Mouse (Mus musculus): ENCODE measurements around the gene Rpp38. TPM values are rescaled to one million over a fixed set of nuclear protein-coding genes. Genes with fewer than 3 reads are reported as not detected.

Gene Rpp38
- 10.4 and 13.3 TPM in 2 replicates for polyA plus RNA-seq (2015; fragmentation: Nextera tagmentation; extraction: Ambion mirVana)

GRCm38 (mm10) chr2:3332484-3333242 is at the start of gene Rpp38:
Rpp38 (minus strand) TSS chr2:3332643.
- peaks cover 18% of the 10 kb centered on the region for H3K4me1 ChIP-seq (ENCODE audit: control insufficient read depth, insufficient read depth, low read depth, low read length)
- under 1% methylated on average over 43 of the region's 45 CpGs for WGBS

GRCm38 (mm10) chr2:3365127-3365526 is 32.7 kb upstream of the Rpp38 start:
- 61% methylated on average over 4 of the region's 4 CpGs for WGBS
- ATAC-seq: no peak
- Histone ChIP-seq H3K36me3 (ENCODE audit: control insufficient read depth, insufficient read depth, low read length) (no peaks in the 10 kb centered on the region), H3K27ac (ENCODE audit: low read depth, low read length) (no peak overlapping the region), H3K4me2 (ENCODE audit: low read length) (no peak overlapping the region), H3K4me1 (ENCODE audit: control insufficient read depth, insufficient read depth, low read depth, low read length) (no peaks in the 10 kb centered on the region), H3K9ac (ENCODE audit: low read depth, low read length) (no peak overlapping the region), H3K4me3 (ENCODE audit: low read length) (no peak overlapping the region), H3K9me3 (ENCODE audit: control insufficient read depth, low read length) (no peaks in the 10 kb centered on the region), H3K27me3 (replicated peaks; ENCODE audit: control insufficient read depth, insufficient read depth, low read length) (no peaks in the 10 kb centered on the region)

More at GRCm38 (mm10) chr2:3332484-3333242, at the start of gene Rpp38:
- ATAC-seq: peak; percentile 98
- Histone ChIP-seq H3K9me3 (ENCODE audit: control insufficient read depth, low read length) (no peaks in the 10 kb centered on the region), H3K4me3 (ENCODE audit: low read length) (peak within 1 kb of the TSS; percentile 69), H3K9ac (ENCODE audit: low read depth, low read length) (peak within 1 kb of the TSS; percentile 72), H3K36me3 (ENCODE audit: control insufficient read depth, insufficient read depth, low read length) (peaks cover 18% of the 10 kb centered on the region), H3K27me3 (replicated peaks; ENCODE audit: control insufficient read depth, insufficient read depth, low read length) (0 out of 2 replicates have a peak, but pooled peaks cover under 1% of the 10 kb centered on the region), H3K4me2 (ENCODE audit: low read length) (peak within 1 kb of the TSS; percentile 76), H3K27ac (ENCODE audit: low read depth, low read length) (peak within 1 kb of the TSS; percentile 88)

DNA sequence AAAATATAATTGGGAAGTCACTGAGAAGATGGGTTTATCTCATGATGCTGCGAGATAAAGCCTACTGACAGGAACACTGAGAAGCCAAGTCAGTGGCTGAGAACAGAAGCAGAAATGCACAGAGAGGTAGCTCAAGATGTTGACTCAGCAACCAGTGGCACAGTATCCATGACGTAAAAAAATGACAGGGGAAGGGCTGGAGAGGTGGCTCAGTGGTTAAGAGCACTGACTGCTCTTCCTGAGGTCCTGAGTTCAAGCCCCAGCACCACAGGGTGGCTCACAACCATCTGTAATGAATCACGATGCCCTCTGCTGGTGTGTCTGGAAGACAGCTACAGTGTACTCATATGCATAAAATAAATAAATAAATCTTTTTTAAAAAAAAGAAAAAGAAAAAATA is 28.6 kb upstream of the Rpp38 start:
- ATAC-seq: no peak
- no peaks in the 10 kb centered on the region for H3K9me3 ChIP-seq (ENCODE audit: control insufficient read depth, low read length)
- H3K36me3 ChIP-seq (ENCODE audit: control insufficient read depth, insufficient read depth, low read length): no peaks in the 10 kb centered on the region
- H3K4me3 ChIP-seq (ENCODE audit: low read length): no peak overlapping the region
- H3K27me3 ChIP-seq (replicated peaks; ENCODE audit: control insufficient read depth, insufficient read depth, low read length): no peaks in the 10 kb centered on the region
- H3K27ac ChIP-seq (ENCODE audit: low read depth, low read length): no peak overlapping the region
- H3K9ac ChIP-seq (ENCODE audit: low read depth, low read length): no peak overlapping the region
- 81% methylated on average over 3 of the region's 3 CpGs for WGBS
- H3K4me2 ChIP-seq (ENCODE audit: low read length): no peak overlapping the region
- no peaks in the 10 kb centered on the region for H3K4me1 ChIP-seq (ENCODE audit: control insufficient read depth, insufficient read depth, low read depth, low read length)

DNA sequence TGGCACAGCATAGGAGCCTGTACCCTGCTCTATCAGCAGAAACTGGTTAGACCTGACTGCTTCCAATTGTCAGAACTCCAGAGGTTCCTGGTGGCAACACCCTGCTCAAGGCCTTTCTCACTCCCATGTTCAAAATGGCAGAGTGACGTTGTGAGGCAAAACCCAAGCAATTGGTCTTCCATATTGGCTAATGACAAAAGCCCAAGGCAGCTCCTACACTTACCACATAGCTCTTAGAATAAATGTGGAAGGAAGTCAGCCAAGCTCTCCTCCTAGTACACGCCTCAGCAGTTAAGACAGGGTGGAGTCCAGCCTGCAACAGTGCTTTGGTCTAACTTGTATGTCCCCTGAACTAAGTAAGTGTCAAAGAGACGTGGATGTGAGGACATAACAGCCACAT is 25.4 kb upstream of the Rpp38 start:
- no peak overlapping the region for H3K27ac ChIP-seq (ENCODE audit: low read depth, low read length)
- 87% methylated on average over 3 of the region's 3 CpGs for WGBS
- no peaks in the 10 kb centered on the region for H3K4me1 ChIP-seq (ENCODE audit: control insufficient read depth, insufficient read depth, low read depth, low read length)
- ATAC-seq: no peak
- H3K9me3 ChIP-seq (ENCODE audit: control insufficient read depth, low read length): no peaks in the 10 kb centered on the region
- H3K4me2 ChIP-seq (ENCODE audit: low read length): no peak overlapping the region
- no peak overlapping the region for H3K9ac ChIP-seq (ENCODE audit: low read depth, low read length)
- no peak overlapping the region for H3K4me3 ChIP-seq (ENCODE audit: low read length)
- no peaks in the 10 kb centered on the region for H3K36me3 ChIP-seq (ENCODE audit: control insufficient read depth, insufficient read depth, low read length)
- H3K27me3 ChIP-seq (replicated peaks; ENCODE audit: control insufficient read depth, insufficient read depth, low read length): no peaks in the 10 kb centered on the region

DNA sequence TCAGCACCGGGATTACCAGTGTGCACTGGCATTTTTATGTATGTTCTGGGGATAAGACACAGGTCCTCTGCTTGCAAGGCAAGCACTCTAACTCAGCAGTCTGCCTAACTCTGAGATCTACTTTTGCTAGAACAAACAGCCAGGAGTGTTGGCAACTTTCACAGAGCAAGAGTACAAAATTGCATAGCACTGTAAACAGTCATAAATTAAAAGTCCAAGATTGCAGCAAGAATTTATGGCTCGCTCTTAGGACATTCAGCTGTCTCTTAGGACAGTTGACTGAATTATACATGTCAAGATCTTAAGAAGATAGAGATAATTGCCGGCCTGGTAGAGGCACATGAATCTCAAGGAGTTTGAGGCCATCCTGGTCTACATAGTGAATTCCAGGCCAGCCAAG is 23.9 kb upstream of the Rpp38 start:
- no peak overlapping the region for H3K9ac ChIP-seq (ENCODE audit: low read depth, low read length)
- no peak overlapping the region for H3K27ac ChIP-seq (ENCODE audit: low read depth, low read length)
- no peak for ATAC-seq
- H3K4me2 ChIP-seq (ENCODE audit: low read length): no peak overlapping the region
- WGBS: 79% methylated on average over 3 of the region's 3 CpGs
- H3K36me3 ChIP-seq (ENCODE audit: control insufficient read depth, insufficient read depth, low read length): no peaks in the 10 kb centered on the region
- H3K27me3 ChIP-seq (replicated peaks; ENCODE audit: control insufficient read depth, insufficient read depth, low read length): no peaks in the 10 kb centered on the region
- no peak overlapping the region for H3K4me3 ChIP-seq (ENCODE audit: low read length)
- no peaks in the 10 kb centered on the region for H3K9me3 ChIP-seq (ENCODE audit: control insufficient read depth, low read length)
- H3K4me1 ChIP-seq (ENCODE audit: control insufficient read depth, insufficient read depth, low read depth, low read length): no peaks in the 10 kb centered on the region

DNA sequence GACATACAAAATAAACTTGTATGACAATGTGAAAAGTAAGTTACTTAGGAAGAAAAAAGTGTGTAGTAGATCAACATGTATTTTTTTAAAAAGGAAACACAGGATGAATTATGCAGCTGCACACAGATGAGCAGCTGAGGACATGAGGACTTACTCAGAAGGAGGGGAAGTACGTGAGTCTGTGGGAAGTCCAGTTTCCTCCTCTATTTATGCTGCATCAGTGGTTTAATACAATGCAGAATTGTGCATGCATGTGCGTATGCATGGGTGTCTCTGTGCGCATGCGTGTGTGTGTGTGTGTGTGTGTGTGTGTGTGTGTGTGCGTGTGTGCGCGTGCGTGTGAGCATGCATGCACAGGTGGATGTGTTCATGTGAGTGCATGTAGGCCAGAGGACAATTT is 23.4 kb upstream of the Rpp38 start:
- H3K27ac ChIP-seq (ENCODE audit: low read depth, low read length): no peak overlapping the region
- WGBS: 93% methylated on average over 8 of the region's 8 CpGs

DNA sequence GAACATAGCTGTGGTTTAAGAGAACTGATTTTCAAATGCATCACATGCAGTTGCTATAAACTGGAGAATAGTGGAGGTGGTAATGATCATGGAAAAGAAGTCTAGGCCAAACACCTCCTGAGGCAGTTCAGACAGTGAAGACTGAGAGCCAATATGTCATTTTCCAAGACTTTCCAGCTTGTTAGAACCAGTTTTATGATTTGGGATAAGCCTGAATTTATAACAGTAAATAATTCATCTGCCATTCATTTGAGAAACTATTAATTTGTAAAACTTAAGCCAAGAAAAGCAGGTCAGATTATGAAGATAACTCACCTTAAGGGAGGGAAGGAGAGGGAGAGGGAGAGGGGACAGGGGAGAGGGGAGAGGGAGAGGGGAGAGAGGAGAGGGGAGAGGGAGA is 20.7 kb upstream of the Rpp38 start:
- H3K4me3 ChIP-seq (ENCODE audit: low read length): no peak overlapping the region
- H3K27me3 ChIP-seq (replicated peaks; ENCODE audit: control insufficient read depth, insufficient read depth, low read length): no peaks in the 10 kb centered on the region
- H3K4me1 ChIP-seq (ENCODE audit: control insufficient read depth, insufficient read depth, low read depth, low read length): no peaks in the 10 kb centered on the region
- no peak overlapping the region for H3K27ac ChIP-seq (ENCODE audit: low read depth, low read length)
- ATAC-seq: no peak
- H3K9ac ChIP-seq (ENCODE audit: low read depth, low read length): no peak overlapping the region
- H3K4me2 ChIP-seq (ENCODE audit: low read length): no peak overlapping the region
- H3K36me3 ChIP-seq (ENCODE audit: control insufficient read depth, insufficient read depth, low read length): no peaks in the 10 kb centered on the region
- H3K9me3 ChIP-seq (ENCODE audit: control insufficient read depth, low read length): no peaks in the 10 kb centered on the region

More for the DNA sequence above, 23.4 kb upstream of the Rpp38 start:
- ATAC-seq: no peak
- H3K27me3 ChIP-seq (replicated peaks; ENCODE audit: control insufficient read depth, insufficient read depth, low read length): no peaks in the 10 kb centered on the region
- H3K36me3 ChIP-seq (ENCODE audit: control insufficient read depth, insufficient read depth, low read length): no peaks in the 10 kb centered on the region
- no peak overlapping the region for H3K4me3 ChIP-seq (ENCODE audit: low read length)
- H3K4me2 ChIP-seq (ENCODE audit: low read length): no peak overlapping the region
- no peak overlapping the region for H3K9ac ChIP-seq (ENCODE audit: low read depth, low read length)
- no peaks in the 10 kb centered on the region for H3K4me1 ChIP-seq (ENCODE audit: control insufficient read depth, insufficient read depth, low read depth, low read length)
- H3K9me3 ChIP-seq (ENCODE audit: control insufficient read depth, low read length): no peaks in the 10 kb centered on the region

- H3K27ac ChIP-seq (ENCODE audit: low read depth, low read length): no peak overlapping the region
- no peak overlapping the region for H3K4me2 ChIP-seq (ENCODE audit: low read length)
- WGBS: 20% methylated on average over 3 of the region's 3 CpGs
- H3K4me1 ChIP-seq (ENCODE audit: control insufficient read depth, insufficient read depth, low read depth, low read length): no peaks in the 10 kb centered on the region
- no peaks in the 10 kb centered on the region for H3K27me3 ChIP-seq (replicated peaks; ENCODE audit: control insufficient read depth, insufficient read depth, low read length)
- no peak overlapping the region for H3K9ac ChIP-seq (ENCODE audit: low read depth, low read length)
- H3K36me3 ChIP-seq (ENCODE audit: control insufficient read depth, insufficient read depth, low read length): no peaks in the 10 kb centered on the region
- H3K9me3 ChIP-seq (ENCODE audit: control insufficient read depth, low read length): no peaks in the 10 kb centered on the region
- peak; percentile 48 for ATAC-seq
- no peak overlapping the region for H3K4me3 ChIP-seq (ENCODE audit: low read length)
These were observed 16.5 kb upstream of the Rpp38 start for GRCm38 (mm10) chr2:3348919-3349318.

DNA sequence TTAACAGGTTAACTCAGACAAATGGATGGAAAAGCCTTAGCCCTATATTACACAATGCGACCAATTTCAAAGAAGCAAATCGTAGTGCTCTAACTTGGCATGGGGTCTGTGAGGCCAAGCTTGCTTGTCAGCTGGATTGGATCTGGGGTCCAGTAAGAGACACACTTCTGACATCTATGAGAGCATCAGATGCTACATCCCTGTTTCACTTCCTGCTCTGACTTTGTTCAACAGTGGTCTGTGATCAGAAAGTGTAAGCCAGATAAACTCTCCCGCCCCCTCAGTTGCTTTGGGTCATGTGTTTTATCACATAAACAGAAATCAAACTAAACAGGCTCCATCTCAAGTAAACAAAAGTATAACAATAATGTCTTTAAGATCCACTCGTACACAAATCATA is 16.0 kb upstream of the Rpp38 start:
- no peak overlapping the region for H3K9ac ChIP-seq (ENCODE audit: low read depth, low read length)
- no peak overlapping the region for H3K4me3 ChIP-seq (ENCODE audit: low read length)
- H3K27me3 ChIP-seq (replicated peaks; ENCODE audit: control insufficient read depth, insufficient read depth, low read length): no peaks in the 10 kb centered on the region
- H3K36me3 ChIP-seq (ENCODE audit: control insufficient read depth, insufficient read depth, low read length): no peaks in the 10 kb centered on the region
- no peaks in the 10 kb centered on the region for H3K4me1 ChIP-seq (ENCODE audit: control insufficient read depth, insufficient read depth, low read depth, low read length)
- 87% methylated on average over 4 of the region's 4 CpGs for WGBS
- H3K9me3 ChIP-seq (ENCODE audit: control insufficient read depth, low read length): no peaks in the 10 kb centered on the region
- H3K4me2 ChIP-seq (ENCODE audit: low read length): no peak overlapping the region
- ATAC-seq: no peak
- no peak overlapping the region for H3K27ac ChIP-seq (ENCODE audit: low read depth, low read length)

Measured in hindbrain, embryonic 16.5 days (tissue).